Mouse (Mus musculus) CD4-positive naive resting alpha-beta T cell, adult 76 days (primary cell): Measurements from ENCODE around the gene Hdlbp. TPM values are rescaled to one million over a fixed set of nuclear protein-coding genes. Genes with fewer than 3 reads are reported as not detected.

Source experiments
- total RNA-seq: library from RNA; stranded (reverse); gene quantifications from one replicate; pipeline ENCODE4 v1.2.4, GENCODE M21; 2023

The Hdlbp gene
- 104 TPM for total RNA-seq

DNA sequence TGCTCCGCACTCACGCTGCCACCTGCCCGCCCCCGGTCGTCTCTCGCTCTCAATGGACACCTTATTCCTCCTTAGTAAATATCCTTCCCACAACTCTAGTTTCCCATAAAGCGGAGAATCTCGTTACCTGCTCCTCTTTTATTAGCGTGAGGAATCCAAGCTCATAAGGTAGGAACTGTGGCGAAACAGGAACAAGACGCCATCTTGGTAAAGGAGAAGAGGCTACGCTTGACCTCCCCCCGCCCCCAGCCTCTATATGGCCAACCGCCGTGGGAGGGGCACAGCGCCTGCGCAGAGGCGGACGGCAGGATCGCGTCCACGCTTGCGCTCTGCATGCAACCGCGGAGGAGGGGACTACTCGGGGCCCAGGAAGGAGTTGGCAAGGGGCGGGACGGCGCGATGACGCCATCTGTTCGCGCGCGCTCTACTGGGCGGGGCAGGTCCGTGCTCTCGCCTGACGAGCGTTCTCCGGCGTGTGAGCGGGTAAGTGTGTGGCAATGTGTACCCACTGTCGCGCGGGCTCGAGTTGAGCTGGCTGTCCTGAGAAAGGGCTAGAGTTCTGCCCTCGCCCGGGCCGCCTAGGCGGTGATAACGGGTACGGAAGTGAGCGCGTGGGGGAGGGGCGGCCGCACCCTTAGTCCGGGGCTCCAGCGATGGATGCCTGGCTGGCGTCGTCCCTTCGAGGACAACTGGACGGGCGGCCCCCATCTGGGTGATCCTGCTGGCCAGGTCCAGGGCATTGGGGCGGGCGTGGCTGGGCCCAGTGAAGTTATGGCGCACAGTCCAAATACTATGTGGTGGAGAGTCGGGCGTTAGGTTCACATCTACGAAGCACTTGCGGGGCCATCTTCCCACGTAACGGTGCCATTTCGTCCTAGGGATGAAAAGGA, at the start of gene Hdlbp:
TSS of gene Hdlbp (minus strand) at position 230 of the 890 bp plus-strand sequence.

GRCm38 (mm10) chr1:93511585-93512350, 33.2 kb upstream of the Hdlbp start, which contains the start of gene Farp2:
TSS of gene Farp2 (plus strand) at chr1:93512079.

DNA sequence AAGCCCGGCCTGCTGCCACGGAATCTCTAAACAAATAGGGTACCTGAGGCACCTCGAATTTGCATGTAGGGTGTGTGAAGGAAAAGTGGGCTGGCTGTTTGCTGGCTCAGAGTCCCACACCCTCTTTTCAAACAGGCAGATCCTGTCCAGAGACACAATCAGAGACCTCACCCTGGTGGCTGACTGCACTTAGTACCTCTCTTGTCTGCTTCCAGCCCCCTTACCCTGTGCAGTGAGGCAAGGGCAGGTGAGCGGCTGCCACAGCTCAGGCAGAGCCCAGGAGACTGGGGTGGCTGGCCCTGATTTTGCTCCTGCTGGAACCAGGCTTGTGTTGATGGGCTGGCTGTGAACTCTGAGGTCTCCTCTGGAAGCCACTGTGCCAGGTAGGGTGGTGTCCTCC, 105.0 kb downstream of the Hdlbp start, which contains the start of gene Ano7:
TSS of gene Ano7 (plus strand) at position 266 of the 400 bp plus-strand sequence.

Other genes starting within 250 kb of the Hdlbp start
- 1.2 TPM for gene Sned1, start 243.0 kb downstream of the Hdlbp start, total RNA-seq
- gene Mterf4, start 172.9 kb downstream of the Hdlbp start, total RNA-seq: 15.4 TPM
- gene Ppp1r7, start 136.0 kb downstream of the Hdlbp start, total RNA-seq: 25.2 TPM
- 2.8 TPM for gene Pask, start 135.3 kb downstream of the Hdlbp start, total RNA-seq
- not detected for gene Ano7, start 104.9 kb downstream of the Hdlbp start, total RNA-seq
- gene Farp2, start 33.3 kb upstream of the Hdlbp start, total RNA-seq: 6.3 TPM
- gene Stk25, start 179.8 kb upstream of the Hdlbp start, total RNA-seq: 111 TPM
- gene Bok, start 206.8 kb upstream of the Hdlbp start, total RNA-seq: not detected